Mouse (Mus musculus): ENCODE data around the gene Nup93.

GRCm38 (mm10) chr8:94297101-94297500 lies 82.7 kb downstream of the Nup93 start:
- TF ChIP-seq FLI1 (IDR thresholded peaks at IDR 0.05; ENCODE audit: low read length): no peak
- TF ChIP-seq GATA1 (IDR thresholded peaks at IDR 0.05; ENCODE audit: borderline replicate concordance, low read length): no peak

Data from megakaryocyte, embryonic 14.5 days (primary cell).